Mouse (Mus musculus) olfactory bulb, adult 2 months (tissue): ENCODE results near the gene Plekho2. TPM values are rescaled to one million over a fixed set of nuclear protein-coding genes. Genes with fewer than 3 reads are reported as not detected.

Source experiments
- H3K27ac ChIP-seq: fragments of 200-500 bp; 2 replicates; pipeline ENCODE4 v1.5.1; 2012; ENCODE audit warnings: low read depth, low read length; ENCODE audit not compliant: insufficient read depth
- H3K4me1 ChIP-seq: fragments of 200-500 bp; 2 replicates; pipeline ENCODE4 v1.6.1; 2012; ENCODE audit warnings: low read length; ENCODE audit not compliant: control insufficient read depth, insufficient read depth
- H3K4me3 ChIP-seq: fragments of 200-500 bp; 2 replicates; pipeline ENCODE4 v1.5.1; 2012; ENCODE audit warnings: mild to moderate bottlenecking, low read depth, low read length, moderate library complexity; ENCODE audit not compliant: insufficient read depth
- CTCF ChIP-seq: fragments of 200-500 bp; IDR thresholded peaks from 2 replicates; pipeline ENCODE4 v1.5.1; 2012; ENCODE audit warnings: low read depth, mild to moderate bottlenecking, low read length, moderate library complexity; ENCODE audit not compliant: insufficient read depth
- POLR2A ChIP-seq: fragments of 200-500 bp; IDR thresholded peaks from 2 replicates; pipeline ENCODE4 v1.6.1; 2012; ENCODE audit warnings: mild to moderate bottlenecking, low read depth, low read length, moderate library complexity; ENCODE audit not compliant: insufficient read depth
- WGBS: fragments of 180-500 bp; shearing (Covaris S2); methylation state at CpG from one replicate; pipeline ENCODE4 v1.1.7; 2018; 5-methylcytosine and 5-hydroxymethylcytosine counted together
- polyA plus RNA-seq: library from polyadenylated mRNA; stranded (reverse); fragments of >200 nt; gene quantifications from 2 replicates; pipeline ENCODE4 v1.2.4, GENCODE M21; 2012; ENCODE audit warnings: low replicate concordance; ENCODE audit not compliant: missing spikeins, insufficient read depth, insufficient read length

Plekho2 gene
- polyA plus RNA-seq, 1 experiment = not detected

DNA sequence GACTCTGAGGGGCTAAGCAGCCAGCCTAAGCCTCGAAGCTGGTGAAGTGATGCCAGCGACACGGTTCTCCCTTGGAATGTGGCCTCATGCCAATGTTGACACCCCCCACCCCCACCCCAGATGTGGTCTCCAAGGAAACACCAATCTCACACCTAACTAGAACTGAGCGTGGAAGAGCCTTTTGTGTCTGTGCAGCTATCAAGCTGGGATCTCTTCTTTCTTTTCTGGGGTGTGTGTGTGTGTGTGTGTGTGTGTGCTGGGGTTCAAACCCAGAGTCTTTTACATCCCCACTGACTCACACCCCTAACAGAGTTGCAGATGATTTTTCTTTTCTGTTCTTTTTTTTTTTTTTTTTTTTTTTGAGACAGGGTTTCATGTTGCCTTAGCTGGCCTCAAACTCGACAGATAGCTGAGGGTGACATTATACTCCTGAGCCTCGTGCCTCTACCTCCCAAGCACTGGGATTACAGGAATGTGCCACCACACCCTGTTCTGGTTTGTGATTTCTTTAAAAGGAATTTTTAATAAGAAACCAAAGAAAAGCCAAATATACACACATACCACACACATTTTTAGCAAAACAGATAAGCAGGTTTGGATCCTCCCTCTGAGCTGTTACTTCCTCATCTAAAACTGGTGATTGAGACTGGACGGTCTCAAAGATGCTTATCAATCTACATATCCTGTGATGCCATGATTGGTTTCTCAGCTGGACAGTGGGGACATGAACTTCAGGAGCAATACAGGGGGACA lies 29.6 kb downstream of the Plekho2 start:
- Histone ChIP-seq H3K27ac (peak overlapping the region; percentile 76), H3K4me1 (peaks cover 39% of the 10 kb centered on the region), H3K4me3 (no peak overlapping the region)
- TF ChIP-seq CTCF = no peak
- no peak for TF ChIP-seq POLR2A
- 27% methylated on average over 7 of the region's 7 CpGs for WGBS

DNA sequence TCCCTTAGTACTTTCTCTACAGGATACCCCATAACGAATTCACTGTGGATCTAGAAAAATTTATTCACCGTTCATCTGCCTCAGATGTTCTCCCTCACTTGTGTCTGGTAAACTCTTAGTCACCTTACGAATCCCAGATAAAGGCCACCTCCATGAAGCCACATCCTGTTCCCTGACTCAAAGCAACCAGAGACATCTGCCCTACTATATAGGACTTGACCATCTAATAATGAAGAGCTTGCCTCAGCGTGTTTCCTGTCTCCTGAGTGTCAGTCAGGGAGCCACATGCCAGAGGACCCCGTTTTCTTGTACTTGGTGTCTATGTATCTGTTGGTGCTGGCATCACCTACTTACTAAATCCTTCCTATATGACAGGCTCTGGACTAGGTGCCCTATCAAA lies 30.2 kb downstream of the Plekho2 start:
- Histone ChIP-seq H3K4me1 (peaks cover 35% of the 10 kb centered on the region), H3K27ac (no peak overlapping the region), H3K4me3 (no peak overlapping the region)
- 81% methylated on average over 5 of the region's 5 CpGs for WGBS
- TF ChIP-seq POLR2A (no peak), CTCF (no peak)

DNA sequence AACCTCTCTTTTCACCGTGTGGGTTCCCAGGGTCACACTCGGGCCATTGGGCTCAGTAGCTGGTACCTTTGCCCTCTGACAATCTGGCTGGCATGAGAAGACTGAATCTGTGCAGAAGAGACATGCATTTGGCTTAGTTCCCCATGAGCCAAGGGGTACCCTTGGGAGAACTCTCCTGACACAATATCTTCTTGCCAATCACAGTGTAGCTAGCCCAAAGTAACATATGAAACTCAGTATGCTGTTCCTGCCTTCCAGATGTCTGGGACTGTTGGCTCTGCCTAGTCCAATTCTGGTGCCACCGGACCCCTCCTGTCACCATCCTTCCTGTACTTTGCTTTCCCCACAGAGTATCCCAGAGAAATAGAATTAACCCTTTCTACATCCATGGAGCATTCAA lies 30.7 kb downstream of the Plekho2 start:
- Histone ChIP-seq H3K27ac (no peak overlapping the region), H3K4me3 (no peak overlapping the region), H3K4me1 (peaks cover 31% of the 10 kb centered on the region)
- TF ChIP-seq POLR2A = no peak
- TF ChIP-seq CTCF = no peak
- WGBS = 68% methylated on average over 3 of the region's 3 CpGs

DNA sequence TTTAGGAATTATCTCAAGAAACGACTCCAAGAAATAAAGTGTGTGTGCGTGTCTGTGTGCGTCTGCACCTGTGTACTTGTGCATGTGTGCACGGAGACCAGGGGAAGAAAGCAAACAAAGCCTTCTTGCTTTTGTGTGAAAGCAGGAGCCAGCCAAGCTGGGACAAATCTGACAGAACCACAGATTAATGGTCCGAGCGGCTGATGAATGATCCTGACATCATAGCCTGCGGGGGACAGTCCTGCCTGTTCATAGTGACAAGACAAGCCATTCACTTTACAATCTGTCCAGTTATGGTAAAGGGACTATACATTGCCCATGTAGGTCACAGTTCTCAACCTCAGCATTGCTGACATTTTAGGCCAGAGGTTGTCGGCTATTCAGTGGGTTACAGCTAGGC lies 31.5 kb downstream of the Plekho2 start:
- H3K4me3 ChIP-seq = no peak overlapping the region
- WGBS = 78% methylated on average over 8 of the region's 8 CpGs
- H3K27ac ChIP-seq = no peak overlapping the region
- H3K4me1 ChIP-seq = peaks cover 31% of the 10 kb centered on the region
- TF ChIP-seq CTCF = no peak
- no peak for TF ChIP-seq POLR2A

DNA sequence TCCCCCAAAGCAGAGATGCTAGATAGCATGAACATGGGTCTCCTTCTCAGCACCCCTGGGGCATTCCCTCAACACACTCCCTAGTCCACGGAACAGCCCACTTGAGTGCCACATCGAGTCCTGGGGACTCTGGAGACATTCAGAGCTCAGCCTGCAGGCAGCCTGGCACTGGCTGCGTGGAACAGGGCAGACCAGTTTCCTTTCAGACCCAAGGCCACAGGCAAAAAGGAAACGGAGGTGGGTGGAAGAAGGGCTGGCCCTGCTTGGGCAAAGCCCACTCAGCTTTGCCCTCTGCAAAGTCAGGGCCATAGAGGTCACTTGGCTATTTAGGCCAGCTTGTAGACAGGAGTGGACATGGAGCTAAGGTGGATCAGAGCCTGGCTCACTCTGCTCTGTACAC lies 32.0 kb downstream of the Plekho2 start:
- H3K27ac ChIP-seq = no peak overlapping the region
- no peak overlapping the region for H3K4me3 ChIP-seq
- 68% methylated on average over 4 of the region's 4 CpGs for WGBS
- H3K4me1 ChIP-seq = peaks cover 31% of the 10 kb centered on the region
- TF ChIP-seq POLR2A (no peak), CTCF (no peak)

DNA sequence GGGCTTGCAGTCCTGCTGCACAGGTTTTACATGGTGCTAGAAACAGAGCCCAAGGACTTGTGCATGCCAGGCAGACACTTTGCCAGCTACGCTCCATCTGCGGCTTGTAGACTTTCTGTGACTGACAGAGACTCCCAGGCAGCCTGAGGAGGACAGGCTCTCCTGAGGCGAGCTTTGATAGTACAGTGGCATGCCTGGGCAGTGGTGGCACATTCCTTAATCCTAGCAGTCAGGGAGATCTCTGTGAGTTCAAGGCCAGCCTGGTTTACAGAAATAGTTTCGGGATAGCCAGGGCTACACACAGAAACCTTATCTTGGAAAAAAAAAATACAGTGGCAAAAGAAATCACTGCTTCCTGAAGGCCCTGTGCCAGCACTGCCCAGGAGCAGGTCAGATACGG lies 32.7 kb downstream of the Plekho2 start:
- Histone ChIP-seq H3K4me3 (no peak overlapping the region), H3K4me1 (peaks cover 31% of the 10 kb centered on the region), H3K27ac (0 out of 2 replicates have a peak overlapping the region, but pooled peaks have one; percentile 37)
- TF ChIP-seq CTCF (no peak), POLR2A (no peak)
- 89% methylated on average over 5 of the region's 5 CpGs for WGBS

DNA sequence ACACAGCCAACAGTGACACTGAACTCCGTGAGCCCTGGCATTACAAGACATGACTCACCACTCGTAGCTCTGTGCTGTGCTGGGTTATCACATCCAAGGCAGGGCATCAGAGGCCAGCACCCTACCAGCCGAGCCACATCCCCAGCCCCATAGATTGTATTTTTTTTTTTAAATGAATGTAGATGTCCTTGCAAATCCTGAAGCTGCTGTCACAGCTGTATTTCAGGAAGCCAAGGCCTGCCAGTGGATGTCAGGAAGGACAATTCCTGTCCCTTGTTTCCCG lies 33.5 kb downstream of the Plekho2 start:
- TF ChIP-seq POLR2A (no peak), CTCF (no peak)
- WGBS = 25% methylated on average over 4 of the region's 4 CpGs
- H3K27ac ChIP-seq = peak overlapping the region; percentile 37
- H3K4me3 ChIP-seq = no peak overlapping the region
- H3K4me1 ChIP-seq = peaks cover 38% of the 10 kb centered on the region

DNA sequence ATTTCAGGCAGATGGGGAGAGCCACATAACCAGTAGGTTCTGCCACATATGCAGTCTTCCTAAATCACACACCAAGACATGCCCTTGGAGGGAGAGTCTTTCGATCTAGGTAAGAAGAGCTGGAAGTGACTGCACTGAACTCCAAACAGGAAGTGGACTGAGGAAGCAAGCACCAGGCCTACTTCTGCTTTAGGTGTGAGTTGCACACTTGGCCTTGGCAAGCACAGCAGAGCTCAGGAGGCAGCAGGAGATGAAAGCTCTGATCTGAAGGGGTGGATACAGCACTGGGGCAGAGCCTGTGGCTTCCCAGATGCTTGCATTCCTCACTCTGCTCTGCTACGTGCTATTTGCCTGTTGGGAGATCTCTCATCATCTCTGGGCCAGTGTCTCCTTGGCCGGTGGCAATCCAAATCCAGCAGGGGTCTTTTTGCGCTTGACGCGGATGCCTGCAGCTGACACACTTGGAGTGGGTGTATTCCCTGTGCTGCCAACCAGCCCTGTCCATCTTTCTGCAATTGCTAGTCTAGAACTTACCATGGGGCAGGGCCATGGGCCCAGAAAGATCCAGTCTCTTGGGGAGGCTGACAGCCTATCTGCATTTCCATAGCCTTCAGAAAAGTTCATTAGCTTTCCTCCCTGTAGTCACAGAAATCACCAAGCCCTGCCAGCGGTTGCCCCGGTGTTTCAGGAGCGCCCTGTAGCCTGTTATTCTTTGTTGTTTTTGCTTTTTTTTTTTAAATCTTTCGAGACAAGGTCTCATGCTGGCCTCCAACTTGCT lies 34.0 kb downstream of the Plekho2 start:
- 41% methylated on average over 10 of the region's 10 CpGs for WGBS
- no peak overlapping the region for H3K4me3 ChIP-seq
- TF ChIP-seq POLR2A (no peak), CTCF (no peak)
- peak overlapping the region; percentile 37 for H3K27ac ChIP-seq
- H3K4me1 ChIP-seq = peaks cover 34% of the 10 kb centered on the region

DNA sequence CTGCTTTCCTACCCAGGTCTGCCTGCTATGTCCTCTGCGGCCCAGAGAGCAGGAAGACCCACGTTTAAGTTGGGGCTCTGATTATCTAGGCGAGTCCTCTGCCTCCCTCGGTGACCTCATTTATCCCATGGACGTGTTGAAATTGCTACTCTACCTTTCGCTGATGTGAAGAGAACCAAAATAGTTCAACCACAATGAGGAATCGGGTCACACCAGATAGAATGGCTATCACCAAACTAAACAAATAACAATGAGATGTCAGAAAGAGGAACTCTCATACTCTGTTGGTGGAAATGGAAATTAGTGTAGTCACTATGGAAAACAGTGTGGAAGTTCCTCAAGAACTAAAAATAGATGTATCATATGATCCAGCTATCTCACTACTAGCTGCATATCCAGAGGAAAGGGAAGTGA lies 37.7 kb downstream of the Plekho2 start:
- TF ChIP-seq CTCF (no peak), POLR2A (no peak)
- 61% methylated on average over 7 of the region's 7 CpGs for WGBS
- no peak overlapping the region for H3K4me3 ChIP-seq
- peaks cover 24% of the 10 kb centered on the region for H3K4me1 ChIP-seq
- peak overlapping the region; percentile 95 for H3K27ac ChIP-seq
